Mouse (Mus musculus) heart, embryonic 11.5 days (tissue): ENCODE measurements around the gene Irx4. TPM values are rescaled to one million over a fixed set of nuclear protein-coding genes. Genes with fewer than 3 reads are reported as not detected.
A peak's percentile ranks its signal among the peaks of the same experiment; 100 is the strongest.

Experiments used
- ATAC-seq: fragments of 200-750 bp; cut with Nextera tagmentation; replicated peaks from 2 replicates; pipeline ENCODE4 v1.8.0; 2017; ENCODE audit warnings: moderate library complexity; ENCODE audit not compliant: insufficient number of reproducible peaks, low FRiP score, low TSS enrichment
- H3K27ac ChIP-seq: fragments of 300-500 bp; sonication (generic); 2 replicates; pipeline ENCODE4 v1.5.1; 2014; ENCODE audit warnings: mild to moderate bottlenecking, low read depth, low read length
- H3K27me3 ChIP-seq: fragments of 300-500 bp; sonication (generic); 2 replicates; pipeline ENCODE4 v1.6.1; 2014; ENCODE audit warnings: mild to moderate bottlenecking, low read length, mixed read lengths; ENCODE audit not compliant: control insufficient read depth, insufficient read depth
- H3K36me3 ChIP-seq: fragments of 300-500 bp; sonication (generic); 2 replicates; pipeline ENCODE4 v1.6.1; 2014; ENCODE audit warnings: mild to moderate bottlenecking, low read length, moderate library complexity, mixed read lengths; ENCODE audit not compliant: control insufficient read depth, insufficient read depth
- H3K4me1 ChIP-seq: fragments of 300-500 bp; sonication (generic); 2 replicates; pipeline ENCODE4 v1.6.1; 2014; ENCODE audit warnings: low read length; ENCODE audit not compliant: control insufficient read depth, insufficient read depth
- H3K4me2 ChIP-seq: fragments of 300-500 bp; sonication (generic); 2 replicates; pipeline ENCODE4 v1.6.1; 2014; ENCODE audit warnings: mild to moderate bottlenecking, moderate library complexity
- H3K4me3 ChIP-seq: fragments of 300-500 bp; sonication (generic); 2 replicates; pipeline ENCODE4 v1.5.1; 2014; ENCODE audit warnings: low read depth, low read length
- H3K9ac ChIP-seq: fragments of 300-500 bp; sonication (generic); 2 replicates; pipeline ENCODE4 v1.6.1; 2014; ENCODE audit warnings: mild to moderate bottlenecking, low read depth, low read length, moderate library complexity
- H3K9me3 ChIP-seq: fragments of 300-500 bp; sonication (generic); replicated peaks from 2 replicates; pipeline ENCODE4 v1.6.1; 2016; ENCODE audit warnings: low read length; ENCODE audit not compliant: control insufficient read depth
- WGBS: fragments of 180-500 bp; shearing (Covaris S2); extraction: QIAGEN DNeasy Blood & Tissue Kit; methylation state at CpG from one replicate; pipeline ENCODE4 v1.1.7; 2014; ENCODE audit not compliant: insufficient replicate concordance; 5-methylcytosine and 5-hydroxymethylcytosine counted together
- polyA plus RNA-seq: library from polyadenylated mRNA; unstranded; fragments of >200 nt; fragmentation: Nextera tagmentation; extraction: Ambion mirVana; gene quantifications from 2 replicates; pipeline ENCODE4 v1.2.1, GENCODE M21; 2014

Irx4 gene
- 39.2 and 45.9 TPM in 2 replicates for polyA plus RNA-seq

DNA sequence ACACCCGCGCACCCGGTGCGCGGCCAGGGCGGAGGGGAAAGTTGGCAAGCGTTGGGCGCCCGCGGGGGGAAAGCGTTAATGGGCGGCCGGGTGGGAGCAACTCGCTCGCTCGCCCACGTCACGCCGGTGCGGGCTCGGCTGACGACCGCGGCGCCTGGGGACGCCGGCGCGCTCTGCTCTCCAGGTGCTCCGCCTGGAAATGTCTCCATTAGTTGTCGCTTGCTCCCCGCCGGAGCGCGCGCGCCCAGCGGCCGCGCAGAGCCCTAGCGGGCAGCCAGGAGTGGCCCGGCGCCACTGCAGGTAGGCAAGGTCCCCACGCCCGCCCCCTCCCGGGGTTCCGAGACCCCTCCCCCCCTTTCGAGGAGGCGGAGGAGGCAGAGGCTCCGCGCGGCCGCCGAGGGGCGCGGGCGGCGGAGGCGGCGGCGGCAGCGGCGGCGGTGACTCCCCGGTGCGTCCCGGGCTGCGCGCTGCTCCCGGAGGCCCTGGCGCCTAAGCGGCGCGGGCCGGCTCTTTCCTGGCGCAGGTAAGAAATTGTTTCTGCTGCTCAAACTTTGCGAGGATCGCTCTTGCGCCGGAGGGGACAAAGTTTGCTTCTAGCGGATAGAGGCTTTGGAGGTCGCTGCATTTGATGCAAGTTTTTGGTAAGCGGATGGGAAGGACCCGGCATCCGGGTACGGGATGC, at the start of gene Irx4:
Gene Irx4, plus strand, starts transcription at position 126 of the 682 bp plus-strand sequence.
- no peaks in the 10 kb centered on the region for H3K36me3 ChIP-seq
- H3K27ac ChIP-seq, result peak within 1 kb of the TSS; percentile 92
- H3K4me3 ChIP-seq, result peak within 1 kb of the TSS; percentile 59
- ATAC-seq, result peak; percentile 29; the same call in 1 of the 2 replicates
- under 1% methylated on average over 68 of the region's 86 CpGs for WGBS
- H3K9ac ChIP-seq, result peak within 1 kb of the TSS; percentile 88
- peaks cover 78% of the 10 kb centered on the region for H3K27me3 ChIP-seq
- peak within 1 kb of the TSS; percentile 76 for H3K4me2 ChIP-seq
- no peaks in the 10 kb centered on the region for H3K9me3 ChIP-seq
- H3K4me1 ChIP-seq, result peaks cover 30% of the 10 kb centered on the region

DNA sequence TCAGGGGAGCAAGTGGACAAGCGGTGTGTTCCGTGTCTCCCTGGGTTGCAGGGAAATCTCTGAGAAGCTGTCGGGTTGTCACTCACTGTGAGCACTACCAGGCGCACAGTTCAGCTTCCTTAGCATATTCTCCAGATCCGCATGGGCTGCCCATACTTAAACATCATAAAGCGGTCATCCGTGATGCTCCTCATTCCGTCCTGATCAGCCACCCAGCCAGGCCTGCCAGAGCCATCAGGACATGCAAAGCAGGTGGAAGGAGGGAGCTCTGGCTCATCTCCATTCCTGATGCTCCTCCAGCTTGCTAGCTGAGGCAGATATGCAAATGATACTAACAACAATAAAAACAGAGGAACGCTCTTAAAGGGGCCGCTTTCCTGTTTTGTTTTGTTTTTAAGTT, 46.0 kb upstream of the Irx4 start:
- WGBS, result 60% methylated on average over 10 of the region's 10 CpGs
- H3K27ac ChIP-seq, result no peak overlapping the region
- no peak overlapping the region for H3K4me2 ChIP-seq
- no peak overlapping the region for H3K4me3 ChIP-seq
- no peaks in the 10 kb centered on the region for H3K27me3 ChIP-seq
- H3K9ac ChIP-seq, result no peak overlapping the region
- H3K36me3 ChIP-seq, result no peaks in the 10 kb centered on the region
- no peaks in the 10 kb centered on the region; the same call in none of the 2 replicates for H3K9me3 ChIP-seq
- no peak for ATAC-seq
- no peaks in the 10 kb centered on the region for H3K4me1 ChIP-seq

DNA sequence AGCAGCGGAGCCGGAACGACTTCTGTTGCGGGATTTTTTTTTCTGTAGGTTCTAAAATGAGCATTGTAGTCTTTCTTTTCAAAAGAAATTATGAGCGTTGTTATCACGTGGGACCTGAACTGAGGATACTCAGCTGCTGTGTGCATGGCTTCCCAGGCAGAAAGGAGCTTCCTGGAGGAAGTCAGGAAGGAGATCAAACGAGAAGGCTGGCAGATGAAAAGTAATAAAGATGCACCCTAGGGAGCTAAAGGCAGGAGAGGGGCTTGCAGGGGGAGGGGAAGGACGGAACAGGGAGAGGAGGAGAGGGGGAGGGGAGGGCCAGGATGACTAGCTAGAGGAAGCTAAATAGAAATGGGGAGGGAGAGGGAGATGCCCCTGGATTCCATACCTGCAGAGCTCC, 23.8 kb upstream of the Irx4 start:
- WGBS, result 44% methylated on average over 8 of the region's 8 CpGs
- H3K4me2 ChIP-seq, result no peak overlapping the region
- ATAC-seq, result no peak
- no peaks in the 10 kb centered on the region for H3K27me3 ChIP-seq
- no peak overlapping the region for H3K4me3 ChIP-seq
- H3K4me1 ChIP-seq, result no peaks in the 10 kb centered on the region
- no peaks in the 10 kb centered on the region for H3K36me3 ChIP-seq
- no peak overlapping the region for H3K9ac ChIP-seq
- H3K27ac ChIP-seq, result no peak overlapping the region
- H3K9me3 ChIP-seq, result no peaks in the 10 kb centered on the region

DNA sequence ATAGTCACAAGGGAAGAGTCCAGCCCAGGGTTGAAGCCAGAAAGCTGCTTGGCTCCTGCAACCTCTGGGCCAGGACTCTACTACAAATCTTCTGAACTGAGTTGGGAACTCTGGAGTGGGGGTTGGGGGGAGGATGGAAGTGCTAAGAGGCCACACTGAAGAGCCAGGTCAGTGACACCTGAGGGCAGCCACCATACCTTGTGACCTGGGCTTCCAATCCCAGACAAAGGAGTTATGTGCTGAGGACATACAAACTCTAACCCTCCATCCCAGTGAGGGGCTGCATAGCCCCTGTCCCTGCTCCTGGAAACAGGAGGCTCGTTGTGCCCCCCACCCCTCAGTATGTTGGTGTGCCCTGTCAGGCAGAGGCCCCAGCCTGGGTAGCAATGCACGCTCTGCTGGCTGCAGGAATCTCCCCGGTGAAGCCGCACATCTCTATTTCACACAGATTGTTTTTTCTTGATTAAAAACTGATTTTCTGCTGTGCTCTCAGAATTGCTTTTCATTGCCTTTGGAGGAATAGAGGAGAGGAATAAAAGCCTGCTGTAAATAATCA, 21.0 kb upstream of the Irx4 start:
- no peaks in the 10 kb centered on the region for H3K36me3 ChIP-seq
- H3K9ac ChIP-seq, result no peak overlapping the region
- no peak overlapping the region for H3K4me3 ChIP-seq
- no peak for ATAC-seq
- no peaks in the 10 kb centered on the region for H3K4me1 ChIP-seq
- H3K27ac ChIP-seq, result no peak overlapping the region
- H3K4me2 ChIP-seq, result no peak overlapping the region
- 82% methylated on average over 4 of the region's 4 CpGs for WGBS
- no peaks in the 10 kb centered on the region for H3K9me3 ChIP-seq
- H3K27me3 ChIP-seq, result no peaks in the 10 kb centered on the region

DNA sequence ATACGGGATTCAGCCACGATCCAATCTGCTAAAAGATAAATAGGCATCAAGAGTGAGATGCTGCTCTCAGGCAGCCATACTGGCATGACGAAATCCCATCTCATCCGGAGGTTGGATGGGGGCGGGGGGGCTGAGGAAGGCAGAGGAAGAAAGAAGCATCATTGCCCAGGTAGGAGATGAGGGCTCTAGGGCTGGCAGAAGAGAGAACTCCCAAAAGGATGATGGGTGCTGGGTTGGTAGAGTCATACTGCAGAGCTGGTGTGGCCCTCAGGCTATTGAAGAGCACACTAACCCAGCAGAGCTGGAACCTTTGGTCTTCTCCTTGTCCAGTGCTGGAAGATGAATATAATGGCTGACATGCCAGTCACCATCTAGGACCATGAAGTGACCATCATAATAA, 17.7 kb upstream of the Irx4 start:
- Histone ChIP-seq H3K9me3 (no peaks in the 10 kb centered on the region), H3K4me3 (no peak overlapping the region), H3K27me3 (no peaks in the 10 kb centered on the region), H3K4me2 (no peak overlapping the region), H3K9ac (no peak overlapping the region), H3K36me3 (no peaks in the 10 kb centered on the region), H3K27ac (no peak overlapping the region), H3K4me1 (no peaks in the 10 kb centered on the region)
- 84% methylated on average over 5 of the region's 5 CpGs for WGBS
- ATAC-seq, result no peak

DNA sequence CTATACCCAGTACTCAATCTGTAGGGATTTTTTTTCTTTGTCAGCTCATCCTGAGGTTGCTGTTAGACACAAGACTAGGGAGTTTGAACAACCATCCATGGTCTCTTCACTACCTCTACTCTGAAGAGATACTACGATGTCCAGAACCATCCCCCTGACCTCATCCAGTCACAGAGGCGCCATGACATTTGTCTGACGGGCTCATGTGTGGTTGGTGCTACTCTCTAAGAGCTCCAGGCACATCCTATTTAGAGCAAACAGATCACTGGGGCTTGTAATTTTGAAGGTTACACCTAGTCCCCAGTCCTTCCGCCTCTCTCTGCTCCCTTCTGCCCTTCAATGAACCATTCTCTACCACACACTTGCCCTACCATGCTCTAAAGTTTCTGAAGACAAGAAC, 13.3 kb upstream of the Irx4 start:
- H3K27me3 ChIP-seq, result peaks cover 3% of the 10 kb centered on the region; the same call in 1 of the 2 replicates
- no peak overlapping the region for H3K4me3 ChIP-seq
- no peaks in the 10 kb centered on the region for H3K36me3 ChIP-seq
- no peak overlapping the region for H3K27ac ChIP-seq
- H3K4me2 ChIP-seq, result no peak overlapping the region
- H3K9ac ChIP-seq, result no peak overlapping the region
- H3K9me3 ChIP-seq, result no peaks in the 10 kb centered on the region
- no peaks in the 10 kb centered on the region for H3K4me1 ChIP-seq
- WGBS, result 89% methylated on average over 4 of the region's 4 CpGs
- ATAC-seq, result no peak

DNA sequence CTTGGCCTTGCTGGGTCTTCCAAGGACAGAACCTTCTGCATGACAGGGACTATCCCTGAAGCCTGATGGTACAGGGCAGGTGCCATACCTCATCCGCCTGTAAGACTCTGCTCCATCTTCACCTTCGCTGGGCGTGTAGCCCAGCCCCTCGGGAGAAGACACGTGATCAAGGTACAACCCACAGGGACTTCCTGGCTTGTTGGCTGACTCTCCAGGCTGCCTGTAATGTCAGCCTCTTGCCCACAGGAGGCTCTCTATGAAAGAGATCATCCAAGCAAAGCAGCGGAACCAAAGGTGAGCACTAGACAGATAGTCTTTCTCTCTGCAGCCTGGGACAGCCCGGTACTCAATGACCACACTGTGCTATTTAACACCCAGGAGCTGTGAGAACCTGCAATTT, 9.1 kb upstream of the Irx4 start:
- ATAC-seq, result no peak
- Histone ChIP-seq H3K27me3 (peaks cover 4% of the 10 kb centered on the region; the same call in 1 of the 2 replicates), H3K9ac (no peak overlapping the region), H3K9me3 (no peaks in the 10 kb centered on the region), H3K36me3 (no peaks in the 10 kb centered on the region), H3K27ac (no peak overlapping the region), H3K4me3 (no peak overlapping the region), H3K4me1 (no peaks in the 10 kb centered on the region), H3K4me2 (no peak overlapping the region)
- WGBS, result 29% methylated on average over 7 of the region's 7 CpGs

DNA sequence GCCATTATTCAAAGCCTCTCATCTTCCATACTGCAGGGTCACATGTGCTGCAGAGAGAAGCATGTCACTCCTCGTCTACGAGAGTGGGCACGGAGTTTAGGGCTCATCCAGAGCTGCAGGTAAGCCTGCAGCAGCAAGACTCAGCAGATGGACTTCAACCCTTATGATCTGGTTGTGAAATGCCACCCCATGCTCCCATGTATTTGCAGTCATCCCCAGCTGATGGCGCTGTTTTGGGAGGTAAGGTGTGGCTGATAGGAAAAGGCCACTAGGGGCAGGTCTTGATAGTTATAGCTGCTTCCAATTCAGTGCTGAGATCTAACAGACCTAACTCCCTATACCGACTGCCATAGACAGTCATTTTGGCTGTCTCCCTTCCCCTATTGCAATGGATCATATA, 8.3 kb upstream of the Irx4 start:
- 47% methylated on average over 5 of the region's 5 CpGs for WGBS
- no peak overlapping the region for H3K9ac ChIP-seq
- H3K27me3 ChIP-seq, result peaks cover 6% of the 10 kb centered on the region
- H3K27ac ChIP-seq, result no peak overlapping the region
- no peak overlapping the region for H3K4me2 ChIP-seq
- H3K36me3 ChIP-seq, result no peaks in the 10 kb centered on the region
- no peaks in the 10 kb centered on the region for H3K4me1 ChIP-seq
- no peak overlapping the region for H3K4me3 ChIP-seq
- no peaks in the 10 kb centered on the region for H3K9me3 ChIP-seq
- ATAC-seq, result no peak

DNA sequence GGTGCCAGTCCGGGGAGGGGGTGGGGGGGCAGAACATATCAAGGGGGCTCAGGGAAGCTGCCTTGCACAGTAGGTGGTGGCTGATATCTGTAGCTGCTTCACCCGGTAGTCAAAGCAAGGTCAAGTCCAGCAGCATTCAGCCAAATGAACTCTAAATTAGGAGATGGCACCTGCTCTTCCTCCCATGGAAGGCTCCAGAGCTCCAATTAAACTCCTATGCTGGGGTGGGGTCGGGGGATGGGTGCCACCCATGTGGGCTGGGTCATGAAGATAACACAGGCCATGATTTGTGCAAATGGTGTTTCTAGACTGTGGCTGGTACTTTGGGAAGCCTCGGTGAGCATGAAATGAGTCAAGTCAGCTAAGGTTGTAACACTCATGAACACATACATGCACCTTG, 1.9 kb upstream of the Irx4 start:
- Histone ChIP-seq H3K4me3 (no peak overlapping the region), H3K36me3 (no peaks in the 10 kb centered on the region), H3K9ac (no peak overlapping the region), H3K27me3 (peaks cover 63% of the 10 kb centered on the region), H3K27ac (no peak overlapping the region), H3K4me1 (peaks cover 16% of the 10 kb centered on the region), H3K4me2 (no peak overlapping the region), H3K9me3 (no peaks in the 10 kb centered on the region)
- 44% methylated on average over 4 of the region's 4 CpGs for WGBS
- no peak for ATAC-seq
